In the genomic region with DNA sequence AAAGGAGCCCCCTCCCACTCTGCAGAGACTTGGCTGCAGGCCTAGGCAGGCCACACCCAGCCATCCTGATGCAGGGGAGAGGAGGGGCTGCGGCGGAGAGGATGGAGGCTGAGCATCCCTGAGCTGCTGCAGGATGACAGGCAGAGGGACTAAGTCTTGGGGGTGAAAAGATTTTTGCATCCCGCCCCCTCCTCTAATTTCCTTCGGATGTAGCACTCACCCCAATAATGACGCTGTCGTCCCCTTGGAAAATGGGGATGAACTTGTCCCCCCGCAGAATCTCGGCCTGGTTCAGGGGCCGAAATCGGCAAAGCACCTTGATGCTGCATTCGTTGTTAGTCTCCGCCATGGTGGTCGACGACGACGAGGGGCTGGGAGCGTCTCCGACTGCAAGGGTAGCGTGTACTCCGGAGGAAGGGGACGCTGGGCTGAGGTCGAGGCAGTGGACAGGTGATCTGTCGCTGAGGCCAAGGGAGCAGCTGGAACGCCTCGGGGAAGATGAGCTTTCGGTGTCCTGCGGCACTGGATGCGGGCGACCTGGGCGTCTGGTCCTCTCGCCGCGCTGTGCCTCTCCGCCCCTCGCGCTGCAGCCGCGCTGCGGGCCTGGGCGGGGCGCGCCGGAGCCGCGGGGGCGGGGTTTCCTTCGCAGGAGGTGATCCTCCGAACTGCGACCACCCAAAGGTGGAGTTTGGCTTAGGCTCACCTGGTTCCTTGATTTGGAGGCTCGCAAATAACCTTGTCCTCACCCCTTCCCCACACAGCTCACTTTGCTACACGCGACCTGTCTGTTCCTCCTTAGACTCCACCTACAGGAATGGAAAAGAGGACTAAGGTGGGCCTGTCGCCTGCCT, we compare ENCODE assay signal across 8 mouse cellular contexts. TPM values are rescaled to one million over a fixed set of nuclear protein-coding genes. Genes with fewer than 3 reads are reported as not detected.
A peak's percentile ranks its signal among the peaks of the same experiment; 100 is the strongest.
DNase-seq lines count a peak whose midpoint lies in the region; ATAC-seq and TF ChIP-seq lines count a peak whose summit lies in the region.

TSS of gene Kif5a (minus strand) at position 801 of the 851 bp plus-strand sequence.

- H3K27ac ChIP-seq in gastrocnemius, adult 2 months, result no peak within 1 kb of the TSS
- peak within 1 kb of the TSS; percentile 75 for H3K27ac ChIP-seq in embryonic facial prominence, embryonic 10.5 days (replicated peaks)
- H3K27ac ChIP-seq in hindbrain, postnatal 0 days, result peak within 1 kb of the TSS; percentile 93
- peak within 1 kb of the TSS; percentile 91 for H3K27ac ChIP-seq in midbrain, postnatal 0 days (ENCODE audit: low read depth, low read length)

- no peaks in the 10 kb centered on the region; the same call in 1 of the 2 replicates for H3K36me3 ChIP-seq in embryonic facial prominence, embryonic 10.5 days (replicated peaks)
- no peaks in the 10 kb centered on the region for H3K36me3 ChIP-seq in hindbrain, postnatal 0 days (ENCODE audit: insufficient read depth, low read length)
- no peaks in the 10 kb centered on the region for H3K36me3 ChIP-seq in midbrain, postnatal 0 days (ENCODE audit: insufficient read depth, low read length)

- TF ChIP-seq CTCF in gastrocnemius, adult 2 months (IDR thresholded peaks at IDR 0.05), result no peak
- no peak for TF ChIP-seq CTCF in hindbrain, postnatal 0 days (IDR thresholded peaks at IDR 0.05; ENCODE audit: low read depth)
- no peak; the same call in 1 of the 2 replicates for TF ChIP-seq CTCF in midbrain, postnatal 0 days (IDR thresholded peaks at IDR 0.05)

- H3K9ac ChIP-seq in hindbrain, postnatal 0 days (replicated peaks; ENCODE audit: low read length), result peak within 1 kb of the TSS; percentile 85
- peak within 1 kb of the TSS; percentile 93 for H3K9ac ChIP-seq in midbrain, postnatal 0 days (replicated peaks; ENCODE audit: low read length, poor library complexity, severe bottlenecking)

- H3K27me3 ChIP-seq in embryonic facial prominence, embryonic 10.5 days (replicated peaks; ENCODE audit: low read depth, poor library complexity, severe bottlenecking), result peaks cover 44% of the 10 kb centered on the region
- no peaks in the 10 kb centered on the region for H3K27me3 ChIP-seq in hindbrain, postnatal 0 days (ENCODE audit: insufficient read depth, low read length)
- H3K27me3 ChIP-seq in midbrain, postnatal 0 days (ENCODE audit: insufficient read depth, low read length), result no peaks in the 10 kb centered on the region

- WGBS in embryonic facial prominence, embryonic 10.5 days, result 1% methylated on average over 53 of the region's 53 CpGs
- WGBS in hindbrain, postnatal 0 days, result 2% methylated on average over 51 of the region's 53 CpGs
- WGBS in midbrain, postnatal 0 days, result under 1% methylated on average over 40 of the region's 53 CpGs

- H3K4me2 ChIP-seq in hindbrain, postnatal 0 days (ENCODE audit: low read depth, low read length), result peak within 1 kb of the TSS; percentile 73
- peak within 1 kb of the TSS; percentile 80 for H3K4me2 ChIP-seq in midbrain, postnatal 0 days (ENCODE audit: low read depth, low read length, poor library complexity, severe bottlenecking)

- peak within 1 kb of the TSS; percentile 71 for H3K4me3 ChIP-seq in gastrocnemius, adult 2 months
- peak within 1 kb of the TSS; percentile 64 for H3K4me3 ChIP-seq in embryonic facial prominence, embryonic 10.5 days
- H3K4me3 ChIP-seq in hindbrain, postnatal 0 days (ENCODE audit: low read length), result peak within 1 kb of the TSS; percentile 53
- peak within 1 kb of the TSS; percentile 66 for H3K4me3 ChIP-seq in midbrain, postnatal 0 days (ENCODE audit: low read depth, low read length)

- peak; percentile 30; the same call in 1 of the 2 replicates for ATAC-seq in hindbrain, postnatal 0 days
- peak; percentile 39 for ATAC-seq in midbrain, postnatal 0 days (ENCODE audit: low FRiP score)

- no peaks in the 10 kb centered on the region for H3K9me3 ChIP-seq in embryonic facial prominence, embryonic 10.5 days
- no peaks in the 10 kb centered on the region for H3K9me3 ChIP-seq in hindbrain, postnatal 0 days (ENCODE audit: low read length)
- no peaks in the 10 kb centered on the region for H3K9me3 ChIP-seq in midbrain, postnatal 0 days (ENCODE audit: low read length)

- intact Hi-C loops in gastrocnemius, adult 2 months (cut with DNase I), result no loop called here
- intact Hi-C loops in left cerebral cortex, postnatal 36 days (cut with DNase I), result no loop called here

- peaks cover 28% of the 10 kb centered on the region for H3K4me1 ChIP-seq in embryonic facial prominence, embryonic 10.5 days
- H3K4me1 ChIP-seq in hindbrain, postnatal 0 days (ENCODE audit: insufficient read depth, low read length), result peaks cover 20% of the 10 kb centered on the region; the same call in 1 of the 2 replicates
- H3K4me1 ChIP-seq in midbrain, postnatal 0 days (ENCODE audit: insufficient read depth, low read length), result peaks cover 24% of the 10 kb centered on the region; the same call in 1 of the 2 replicates

- peak; percentile 49 for DNase-seq in gastrocnemius, adult 2 months
- DNase-seq in gastrocnemius, postnatal 4 days (ENCODE audit: low spot score in 2 of 2), result no peak
- DNase-seq in adrenal gland, adult 18-20 months (ENCODE audit: low spot score in 2 of 2), result peak; percentile 46 to 47
- DNase-seq in embryonic facial prominence, embryonic 10.5 days (ENCODE audit: low spot score), result peak; percentile 66
- DNase-seq in hindbrain, postnatal 0 days (ENCODE audit: low spot score), result peak; percentile 81
- DNase-seq in left cerebral cortex, postnatal 36 days (ENCODE audit: low spot score in 2 of 2), result peak; percentile 78 to 89
- DNase-seq in midbrain, postnatal 0 days (ENCODE audit: low spot score), result peak; percentile 69
- DNase-seq in thymus, postnatal 14 days, result peak; percentile 66

RNA-seq across cellular contexts. Expression of gene Kif5a, which starts in this region (rescaled TPM):
- total RNA-seq in gastrocnemius, adult 2 months (2021), result under 1 TPM; 0.10 to 0.20 TPM
- 1 to 10 TPM; 1.2 to 1.4 TPM for total RNA-seq in gastrocnemius, postnatal 4 days (2021)
- 1 to 10 TPM; 5.4 to 8.0 TPM for total RNA-seq in adrenal gland, adult 18-20 months (2021)
- 11.6 and 11.9 TPM in 2 replicates for polyA plus RNA-seq in embryonic facial prominence, embryonic 10.5 days (2016; fragmentation: Nextera tagmentation; extraction: Ambion mirVana)
- 231 and 249 TPM in 2 replicates for total RNA-seq in hindbrain, postnatal 0 days (2014; rRNA removed)
- 98.4 and 103 TPM in 2 replicates for polyA plus RNA-seq in hindbrain, postnatal 0 days (2015; fragmentation: Nextera tagmentation; extraction: Ambion mirVana)
- total RNA-seq in left cerebral cortex, postnatal 36 days (2021), result 1,000 to 10,000 TPM in 1 of 2 experiments, 100 to 1,000 TPM in 1; 978 to 1,176 TPM
- 244 and 249 TPM in 2 replicates for total RNA-seq in midbrain, postnatal 0 days (2014; rRNA removed)
- polyA plus RNA-seq in midbrain, postnatal 0 days (2015; fragmentation: Nextera tagmentation; extraction: Ambion mirVana), result 102 and 103 TPM in 2 replicates

Comparison
In these comparisons a context has a peak if more than half of its experiments do, and no peak if none do; other contexts are left out.
1. RNA of gene Kif5a (total RNA-seq): 978 to 1,176 TPM in left cerebral cortex, postnatal 36 days, 244 to 249 TPM in midbrain, postnatal 0 days and 231 to 249 TPM in hindbrain, postnatal 0 days; 5.4 to 8.0 TPM in adrenal gland, adult 18-20 months, 1.2 to 1.4 TPM in gastrocnemius, postnatal 4 days and 0.10 to 0.20 TPM in gastrocnemius, adult 2 months; every median in the first group is over 10 times any median in the second.
2. Peak in DNase-seq and H3K4me3 ChIP-seq in gastrocnemius, adult 2 months; RNA of the gene not detected or under 1 TPM.
3. DNase-seq: peak in adrenal gland, adult 18-20 months (2 of 2), embryonic facial prominence, embryonic 10.5 days (single experiment), hindbrain, postnatal 0 days (single experiment), left cerebral cortex, postnatal 36 days (2 of 2), midbrain, postnatal 0 days (single experiment) and thymus, postnatal 14 days (single experiment); none in gastrocnemius, postnatal 4 days (0 of 2).
4. Peak in every context shown above with its lines, with median percentiles within 50 percentile points of each other: H3K4me3 ChIP-seq.